Mouse (Mus musculus) layer of hippocampus, adult 2 months (tissue): ENCODE results near the gene Gm10277. TPM values are rescaled to one million over a fixed set of nuclear protein-coding genes. Genes with fewer than 3 reads are reported as not detected.
A peak's percentile ranks its signal among the peaks of the same experiment; 100 is the strongest.

Source experiments
- DNase-seq, 2 experiments: peaks; one replicate each; pipeline ENCODE4 v3.0.0; 2022; ENCODE audit warnings: low spot score in 2 of 2
- H3K27ac ChIP-seq: fragments of 200-600 bp; 2 replicates; pipeline ENCODE4 v1.8.1; 2022
- H3K4me3 ChIP-seq: fragments of 200-600 bp; 2 replicates; pipeline ENCODE4 v1.8.1; 2022; ENCODE audit warnings: mild to moderate bottlenecking
- CTCF ChIP-seq: fragments of 200-600 bp; conservative IDR thresholded peaks from 2 replicates; pipeline ENCODE4 v1.8.1; 2022; ENCODE audit warnings: antibody characterized with exemption, mild to moderate bottlenecking, moderate library complexity
- total RNA-seq, 2 experiments: library from RNA; stranded (reverse); gene quantifications; 2 replicates each; pipeline ENCODE4 v1.2.3; 2021

The Gm10277 gene
- total RNA-seq, 2 experiments from 2014 or later, result not detected

- DNase-seq, result no peak
- Histone ChIP-seq H3K4me3 (no peak overlapping the region), H3K27ac (no peak overlapping the region)
- TF ChIP-seq CTCF, result no peak
Observed at GRCm38 (mm10) chr11:77779240-77779639, 8.3 kb downstream of the Gm10277 start.

GRCm38 (mm10) chr11:77777937-77778336 lies 9.6 kb downstream of the Gm10277 start:
- H3K4me3 ChIP-seq, result no peak overlapping the region
- no peak for TF ChIP-seq CTCF
- H3K27ac ChIP-seq, result no peak overlapping the region
- no peak for DNase-seq

GRCm38 (mm10) chr11:77777436-77777835 lies 10.1 kb downstream of the Gm10277 start:
- TF ChIP-seq CTCF, result no peak
- no peak for DNase-seq
- no peak overlapping the region for H3K4me3 ChIP-seq
- H3K27ac ChIP-seq, result no peak overlapping the region

- peak overlapping the region; percentile 64; the same call in 1 of the 2 replicates for H3K27ac ChIP-seq
Observed at GRCm38 (mm10) chr11:77775701-77776400, 11.7 kb downstream of the Gm10277 start.

GRCm38 (mm10) chr11:77771879-77772713 lies 15.5 kb downstream of the Gm10277 start:
- DNase-seq, result no peak

More at GRCm38 (mm10) chr11:77775701-77776400, 11.7 kb downstream of the Gm10277 start:
- no peak for DNase-seq
- H3K4me3 ChIP-seq, result no peak overlapping the region
- TF ChIP-seq CTCF, result peak; percentile 26

GRCm38 (mm10) chr11:77770346-77770745 lies 17.2 kb downstream of the Gm10277 start:
- TF ChIP-seq CTCF, result no peak
- DNase-seq, result no peak
- Histone ChIP-seq H3K4me3 (no peak overlapping the region), H3K27ac (no peak overlapping the region)

More at GRCm38 (mm10) chr11:77771879-77772713, 15.5 kb downstream of the Gm10277 start:
- Histone ChIP-seq H3K4me3 (no peak overlapping the region), H3K27ac (peak overlapping the region; percentile 39; the same call in 1 of the 2 replicates)
- no peak for TF ChIP-seq CTCF

GRCm38 (mm10) chr11:77769496-77769895 lies 18.1 kb downstream of the Gm10277 start:
- Histone ChIP-seq H3K4me3 (no peak overlapping the region), H3K27ac (no peak overlapping the region)
- TF ChIP-seq CTCF, result no peak
- DNase-seq, result no peak

- H3K4me3 ChIP-seq, result peak overlapping the region; percentile 58
- DNase-seq, result no peak
- peak; percentile 75 for TF ChIP-seq CTCF
- H3K27ac ChIP-seq, result peak overlapping the region; percentile 99
Observed at GRCm38 (mm10) chr11:77766351-77767001, 21.1 kb downstream of the Gm10277 start.

- no peak for DNase-seq
- TF ChIP-seq CTCF, result no peak
- Histone ChIP-seq H3K27ac (peak overlapping the region; percentile 99), H3K4me3 (peak overlapping the region; percentile 92)
Observed at GRCm38 (mm10) chr11:77765459-77765777, 22.1 kb downstream of the Gm10277 start.

GRCm38 (mm10) chr11:77764694-77765458 lies 22.7 kb downstream of the Gm10277 start:
- H3K27ac ChIP-seq, result peak overlapping the region; percentile 99
- no peak for TF ChIP-seq CTCF
- peak; percentile 54 to 55 for DNase-seq
- H3K4me3 ChIP-seq, result peak overlapping the region; percentile 92

- no peak for TF ChIP-seq CTCF
- Histone ChIP-seq H3K27ac (peak overlapping the region; percentile 99), H3K4me3 (peak overlapping the region; percentile 92)
- DNase-seq, result no peak
Observed at GRCm38 (mm10) chr11:77763673-77764340, 23.7 kb downstream of the Gm10277 start.
